Mouse (Mus musculus): ENCODE results near the gene Gm5269.

Gm5269 gene

GRCm38 (mm10) chr1:45876450-45877198 lies 13.4 kb downstream of the Gm5269 start:
- DNase-seq, result no peak

GRCm38 (mm10) chr1:45875640-45876039 lies 14.4 kb downstream of the Gm5269 start:
- DNase-seq, result no peak

- no peak for DNase-seq
Measured at GRCm38 (mm10) chr1:45873250-45873649, 16.8 kb downstream of the Gm5269 start.

GRCm38 (mm10) chr1:45868479-45869137 lies 21.5 kb downstream of the Gm5269 start:
- no peak for DNase-seq

GRCm38 (mm10) chr1:45868050-45868449 lies 22.0 kb downstream of the Gm5269 start:
- DNase-seq, result no peak

GRCm38 (mm10) chr1:45866288-45867018 lies 23.6 kb downstream of the Gm5269 start:
- no peak for DNase-seq

GRCm38 (mm10) chr1:45865727-45866126 lies 24.3 kb downstream of the Gm5269 start:
- DNase-seq, result no peak

GRCm38 (mm10) chr1:45865316-45865715 lies 24.8 kb downstream of the Gm5269 start:
- DNase-seq, result no peak

GRCm38 (mm10) chr1:45864564-45865014 lies 25.5 kb downstream of the Gm5269 start:
- no peak for DNase-seq

- no peak for DNase-seq
Measured at GRCm38 (mm10) chr1:45863641-45864040, 26.4 kb downstream of the Gm5269 start.

- DNase-seq, result no peak
Measured at GRCm38 (mm10) chr1:45861162-45861561, 28.9 kb downstream of the Gm5269 start.

- no peak for DNase-seq
Measured at GRCm38 (mm10) chr1:45860349-45860748, 29.7 kb downstream of the Gm5269 start.

GRCm38 (mm10) chr1:45858038-45858437 lies 32.0 kb downstream of the Gm5269 start:
- DNase-seq, result no peak

- no peak for DNase-seq
Measured at GRCm38 (mm10) chr1:45845466-45845865, 44.6 kb downstream of the Gm5269 start.

Data from kidney, adult 18-20 months (tissue).